Mouse (Mus musculus): Measurements from ENCODE around the gene Ralgapa2. TPM values are rescaled to one million over a fixed set of nuclear protein-coding genes. Genes with fewer than 3 reads are reported as not detected.

The Ralgapa2 gene
- polyA plus RNA-seq (2014; fragmentation: Illumina TruSeq; extraction: RNeasy Lipid Tissue Mini Kit (QIAGEN cat#74804); ENCODE audit: low read depth, low replicate concordance), result 25.8 TPM

DNA sequence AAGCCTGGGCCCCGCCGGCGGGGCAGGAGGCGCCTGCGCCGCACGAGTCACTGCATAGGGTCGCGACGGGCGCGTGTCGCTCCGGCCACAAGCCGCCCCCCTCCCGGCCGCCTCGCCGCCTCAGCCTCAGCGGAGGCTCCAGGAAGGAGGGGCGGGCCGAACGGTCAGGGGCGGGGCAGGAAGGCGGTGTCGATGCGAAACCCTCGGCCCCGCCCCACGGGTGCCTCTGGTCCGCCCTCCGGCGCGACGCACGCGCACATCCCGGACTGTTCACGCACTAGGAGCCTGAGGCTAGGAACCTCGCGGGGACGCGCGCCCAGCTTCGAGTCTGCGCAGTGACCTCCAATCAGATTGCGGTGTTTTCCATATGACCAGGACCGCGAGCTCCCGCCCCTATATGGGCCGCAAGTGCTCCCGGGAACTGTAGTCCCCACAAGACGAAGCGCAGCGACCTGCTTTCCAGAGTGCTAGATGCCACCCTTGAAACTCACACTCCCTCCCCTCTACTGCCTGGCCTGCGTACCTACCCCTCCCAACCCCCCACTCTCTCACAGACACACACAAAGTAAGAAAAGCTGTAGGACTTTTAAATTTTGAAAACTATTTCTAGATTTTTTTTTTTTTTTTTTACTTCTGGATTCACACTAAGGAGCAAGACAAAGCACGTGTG is at the start of gene Ralgapa2:
Gene Ralgapa2 (minus strand): TSS at position 434 of the 670 bp plus-strand sequence.

GRCm38 (mm10) chr2:146221076-146221928 is 290.8 kb downstream of the Ralgapa2 start, which contains the start of gene Insm1:
TSS of gene Insm1 (plus strand) at chr2:146221921.

Measured in heart, adult 10 weeks (tissue).